Mouse (Mus musculus): ENCODE results near the gene Bud31.

DNA sequence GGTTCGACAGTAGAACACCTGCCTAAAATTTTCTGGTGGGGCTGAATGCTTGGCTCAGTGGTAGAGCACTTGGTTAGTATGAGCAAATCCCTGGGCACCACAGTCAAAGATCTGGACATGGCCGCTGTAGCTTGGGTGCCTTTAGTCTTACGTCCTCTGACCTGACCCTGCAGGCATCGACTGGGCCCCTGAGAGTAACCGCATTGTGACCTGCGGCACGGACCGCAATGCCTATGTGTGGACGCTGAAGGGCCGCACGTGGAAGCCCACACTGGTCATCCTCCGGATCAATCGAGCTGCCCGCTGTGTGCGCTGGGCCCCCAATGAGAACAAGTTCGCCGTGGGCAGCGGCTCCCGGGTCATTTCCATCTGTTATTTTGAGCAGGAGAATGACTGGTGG, 16.8 kb upstream of the Bud31 start:
- TF ChIP-seq CTCF (IDR thresholded peaks at IDR 0.05; ENCODE audit: low read depth) (no peak), EP300 (optimal IDR thresholded peaks at IDR 0.05) (no peak)

All from stomach, postnatal 0 days (tissue).